Comparison of ENCODE assay signal across 11 mouse cellular contexts in genomic region chr7:43712917-43713316, GRCm38 (mm10). TPM values are rescaled to one million over a fixed set of nuclear protein-coding genes. Genes with fewer than 3 reads are reported as not detected.
A peak's percentile ranks its signal among the peaks of the same experiment; 100 is the strongest.
DNase-seq lines count a peak whose midpoint lies in the region; ATAC-seq lines count a peak whose summit lies in the region.
"Had no signal": no experiment of that assay in that cellular context is flagged by ENCODE, and none has a peak within 500 bp of the region (broad histone marks: within the 10 kb centered on the region; RNA-seq: fewer than 3 reads in every experiment).

No protein-coding gene starts in this region.

- 5% methylated on average over 9 of the region's 9 CpGs for WGBS in forebrain, embryonic 11.5 days
- 9% methylated on average over 9 of the region's 9 CpGs for WGBS in forebrain, embryonic 13.5 days
- WGBS in liver, embryonic 11.5 days: 7% methylated on average over 9 of the region's 9 CpGs
- WGBS in limb, embryonic 15.5 days: 5% methylated on average over 9 of the region's 9 CpGs

- H3K9ac ChIP-seq in forebrain, embryonic 11.5 days (ENCODE audit: low read length): no peak overlapping the region
- no peak overlapping the region for H3K9ac ChIP-seq in forebrain, embryonic 13.5 days
- no peak overlapping the region for H3K9ac ChIP-seq in liver, embryonic 11.5 days (ENCODE audit: low read depth, low read length)
- H3K9ac ChIP-seq in limb, embryonic 15.5 days: no peak overlapping the region
- H3K9ac ChIP-seq: hindbrain, embryonic 15.5 days; midbrain, embryonic 12.5 days had no signal

- ATAC-seq in forebrain, embryonic 11.5 days (replicated peaks; ENCODE audit: low FRiP score): no peak
- no peak for ATAC-seq in forebrain, embryonic 13.5 days
- no peak for ATAC-seq in liver, embryonic 11.5 days (replicated peaks; ENCODE audit: low FRiP score)
- ATAC-seq in limb, embryonic 15.5 days (ENCODE audit: insufficient number of reproducible peaks, low FRiP score, low TSS enrichment, low read depth): no peak

- no peaks in the 10 kb centered on the region for H3K36me3 ChIP-seq in forebrain, embryonic 11.5 days (ENCODE audit: control insufficient read depth, insufficient read depth, low read length)
- H3K36me3 ChIP-seq in forebrain, embryonic 13.5 days (ENCODE audit: poor library complexity, severe bottlenecking): no peaks in the 10 kb centered on the region
- H3K36me3 ChIP-seq in liver, embryonic 11.5 days (ENCODE audit: control insufficient read depth, insufficient read depth, low read length): no peaks in the 10 kb centered on the region
- H3K36me3 ChIP-seq in limb, embryonic 15.5 days: no peaks in the 10 kb centered on the region
- H3K36me3 ChIP-seq: hindbrain, embryonic 15.5 days; midbrain, embryonic 12.5 days had no signal

- no peak overlapping the region for H3K27ac ChIP-seq in forebrain, embryonic 11.5 days (ENCODE audit: low read depth, low read length)
- H3K27ac ChIP-seq in forebrain, embryonic 13.5 days: no peak overlapping the region
- no peak overlapping the region for H3K27ac ChIP-seq in liver, embryonic 11.5 days (ENCODE audit: low read depth, low read length)
- no peak overlapping the region for H3K27ac ChIP-seq in limb, embryonic 15.5 days
- H3K27ac ChIP-seq: hindbrain, embryonic 15.5 days; midbrain, embryonic 12.5 days had no signal

- no peak overlapping the region for H3K4me2 ChIP-seq in forebrain, embryonic 11.5 days (ENCODE audit: low read depth, low read length, severe bottlenecking)
- H3K4me2 ChIP-seq in forebrain, embryonic 13.5 days: no peak overlapping the region
- peak overlapping the region; percentile 18; the same call in 1 of the 2 replicates for H3K4me2 ChIP-seq in liver, embryonic 11.5 days
- peak overlapping the region; percentile 22; the same call in 1 of the 2 replicates for H3K4me2 ChIP-seq in limb, embryonic 15.5 days
- H3K4me2 ChIP-seq: hindbrain, embryonic 15.5 days had no signal

- H3K4me1 ChIP-seq in forebrain, embryonic 11.5 days (replicated peaks; ENCODE audit: control insufficient read depth, insufficient read depth, low read length): no peaks in the 10 kb centered on the region
- 0 out of 2 replicates have a peak, but pooled peaks cover 3% of the 10 kb centered on the region for H3K4me1 ChIP-seq in forebrain, embryonic 13.5 days
- no peaks in the 10 kb centered on the region for H3K4me1 ChIP-seq in liver, embryonic 11.5 days (replicated peaks; ENCODE audit: control insufficient read depth, insufficient read depth, low read length)
- H3K4me1 ChIP-seq in limb, embryonic 15.5 days: peaks cover 7% of the 10 kb centered on the region; the same call in 1 of the 2 replicates
- H3K4me1 ChIP-seq: hindbrain, embryonic 15.5 days had no signal

- H3K27me3 ChIP-seq in forebrain, embryonic 11.5 days (ENCODE audit: control insufficient read depth, insufficient read depth, low read length): no peaks in the 10 kb centered on the region
- H3K27me3 ChIP-seq in forebrain, embryonic 13.5 days: 0 out of 2 replicates have a peak, but pooled peaks cover 7% of the 10 kb centered on the region
- H3K27me3 ChIP-seq in liver, embryonic 11.5 days (replicated peaks; ENCODE audit: control insufficient read depth, insufficient read depth, low read length): no peaks in the 10 kb centered on the region
- no peaks in the 10 kb centered on the region for H3K27me3 ChIP-seq in limb, embryonic 15.5 days
- H3K27me3 ChIP-seq: hindbrain, embryonic 15.5 days had no signal

- H3K9me3 ChIP-seq in forebrain, embryonic 11.5 days (ENCODE audit: control insufficient read depth, low read length): no peaks in the 10 kb centered on the region
- no peaks in the 10 kb centered on the region for H3K9me3 ChIP-seq in forebrain, embryonic 13.5 days (replicated peaks)
- H3K9me3 ChIP-seq in liver, embryonic 11.5 days (ENCODE audit: control insufficient read depth, low read length): no peaks in the 10 kb centered on the region
- H3K9me3 ChIP-seq in limb, embryonic 15.5 days: no peaks in the 10 kb centered on the region
- H3K9me3 ChIP-seq: hindbrain, embryonic 15.5 days; midbrain, embryonic 12.5 days had no signal

- H3K4me3 ChIP-seq in forebrain, embryonic 11.5 days (ENCODE audit: low read depth, low read length): no peak overlapping the region
- no peak overlapping the region for H3K4me3 ChIP-seq in forebrain, embryonic 13.5 days
- H3K4me3 ChIP-seq in liver, embryonic 11.5 days (ENCODE audit: low read depth, low read length): no peak overlapping the region
- H3K4me3 ChIP-seq in limb, embryonic 15.5 days: no peak overlapping the region
- H3K4me3 ChIP-seq: hindbrain, embryonic 15.5 days; midbrain, embryonic 12.5 days had no signal

- DNase-seq in forebrain, embryonic 11.5 days (ENCODE audit: low spot score): peak; percentile 52
- DNase-seq in liver, embryonic 11.5 days (ENCODE audit: low spot score): no peak
- DNase-seq in liver: no peak
- DNase-seq in retina, postnatal 1 day: peak; percentile 9
- no peak for DNase-seq in thymus, postnatal 10 days (ENCODE audit: low spot score in 2 of 2)
- DNase-seq in urinary bladder, postnatal 10 days (ENCODE audit: low spot score): no peak
- DNase-seq: layer of hippocampus, postnatal 36 days had no signal

RNA-seq across cellular contexts. Expression of gene Klk13, which starts 0.6 kb away (rescaled TPM):
- 0.40 TPM in 1 of 2 replicates, not detected in the other for polyA plus RNA-seq in forebrain, embryonic 11.5 days (2014; fragmentation: Nextera tagmentation; extraction: Ambion mirVana)
- not detected in 2 replicates for polyA plus RNA-seq in forebrain, embryonic 13.5 days (2015; fragmentation: Nextera tagmentation; extraction: Ambion mirVana)
- 0.44 and 0.56 TPM in 2 replicates for polyA plus RNA-seq in liver, embryonic 11.5 days (2014; fragmentation: Nextera tagmentation; extraction: Ambion mirVana)
- 12.5 and 16.1 TPM in 2 replicates for polyA plus RNA-seq in limb, embryonic 15.5 days (2015; fragmentation: Nextera tagmentation; extraction: Ambion mirVana)
- polyA plus RNA-seq: midbrain, embryonic 12.5 days had no signal

RNA-seq across cellular contexts. Expression of gene Klk14, which starts 22.7 kb away (rescaled TPM):
- polyA plus RNA-seq in forebrain, embryonic 11.5 days (2014; fragmentation: Nextera tagmentation; extraction: Ambion mirVana): not detected in 2 replicates
- not detected in 2 replicates for polyA plus RNA-seq in forebrain, embryonic 13.5 days (2015; fragmentation: Nextera tagmentation; extraction: Ambion mirVana)
- polyA plus RNA-seq in liver, embryonic 11.5 days (2014; fragmentation: Nextera tagmentation; extraction: Ambion mirVana): 0.18 TPM in 1 of 2 replicates, not detected in the other
- polyA plus RNA-seq in limb, embryonic 15.5 days (2015; fragmentation: Nextera tagmentation; extraction: Ambion mirVana): not detected in 2 replicates
- polyA plus RNA-seq: hindbrain, embryonic 15.5 days; midbrain, embryonic 12.5 days had no signal

RNA-seq across cellular contexts. Expression of gene Ctu1, which starts 41.1 kb away (rescaled TPM):
- polyA plus RNA-seq in forebrain, embryonic 11.5 days (2014; fragmentation: Nextera tagmentation; extraction: Ambion mirVana): 13.7 and 14.3 TPM in 2 replicates
- polyA plus RNA-seq in forebrain, embryonic 13.5 days (2015; fragmentation: Nextera tagmentation; extraction: Ambion mirVana): 20.2 and 23.1 TPM in 2 replicates
- polyA plus RNA-seq in liver, embryonic 11.5 days (2014; fragmentation: Nextera tagmentation; extraction: Ambion mirVana): 7.5 and 8.7 TPM in 2 replicates
- 16.4 and 17.9 TPM in 2 replicates for polyA plus RNA-seq in limb, embryonic 15.5 days (2015; fragmentation: Nextera tagmentation; extraction: Ambion mirVana)

RNA-seq across cellular contexts. Expression of gene Siglece, which starts 53.0 kb away (rescaled TPM):
- polyA plus RNA-seq in forebrain, embryonic 11.5 days (2014; fragmentation: Nextera tagmentation; extraction: Ambion mirVana): 0.32 and 0.67 TPM in 2 replicates
- polyA plus RNA-seq in forebrain, embryonic 13.5 days (2015; fragmentation: Nextera tagmentation; extraction: Ambion mirVana): 0.17 and 0.28 TPM in 2 replicates
- 0.79 and 0.90 TPM in 2 replicates for polyA plus RNA-seq in liver, embryonic 11.5 days (2014; fragmentation: Nextera tagmentation; extraction: Ambion mirVana)
- polyA plus RNA-seq in limb, embryonic 15.5 days (2015; fragmentation: Nextera tagmentation; extraction: Ambion mirVana): 1.2 TPM in 2 replicates

RNA-seq across cellular contexts. Expression of gene Klk12, which starts 55.8 kb away (rescaled TPM):
- polyA plus RNA-seq in forebrain, embryonic 11.5 days (2014; fragmentation: Nextera tagmentation; extraction: Ambion mirVana): not detected in 2 replicates
- not detected in 2 replicates for polyA plus RNA-seq in forebrain, embryonic 13.5 days (2015; fragmentation: Nextera tagmentation; extraction: Ambion mirVana)
- not detected in 2 replicates for polyA plus RNA-seq in liver, embryonic 11.5 days (2014; fragmentation: Nextera tagmentation; extraction: Ambion mirVana)
- polyA plus RNA-seq in limb, embryonic 15.5 days (2015; fragmentation: Nextera tagmentation; extraction: Ambion mirVana): 0.22 and 0.32 TPM in 2 replicates
- polyA plus RNA-seq: hindbrain, embryonic 15.5 days; midbrain, embryonic 12.5 days had no signal

Comparison
In these comparisons a context has a peak if more than half of its experiments do, and no peak if none do; other contexts are left out.
1. DNase-seq: peak in forebrain, embryonic 11.5 days (single experiment) and retina, postnatal 1 day (single experiment); none in liver, embryonic 11.5 days (single experiment), liver (single experiment), thymus, postnatal 10 days (0 of 2) and urinary bladder, postnatal 10 days (single experiment).
2. H3K4me2 ChIP-seq: peak in liver, embryonic 11.5 days (single experiment) and limb, embryonic 15.5 days (single experiment); none in forebrain, embryonic 11.5 days (single experiment) and forebrain, embryonic 13.5 days (single experiment).